Mouse (Mus musculus): ENCODE measurements around the gene Fam107b. TPM values are rescaled to one million over a fixed set of nuclear protein-coding genes. Genes with fewer than 3 reads are reported as not detected.
"Not testable (repeated sequence)": the region's sequence is repeated elsewhere in the genome, so short reads cannot be mapped to it uniquely, and the experiment has no call there.

Gene Fam107b
- polyA plus RNA-seq, 1 experiment from 2014 or later: 39.3 TPM

GRCm38 (mm10) chr2:3710521-3710920 is 140.2 kb downstream of the Fam107b start:
- Histone ChIP-seq H3K27me3 (ENCODE audit: low read depth, poor library complexity, severe bottlenecking) (0 out of 2 replicates have a peak, but pooled peaks cover 3% of the 10 kb centered on the region), H3K4me1 (peaks cover 20% of the 10 kb centered on the region), H3K9me3 (replicated peaks) (no peaks in the 10 kb centered on the region), H3K36me3 (no peaks in the 10 kb centered on the region), H3K27ac (replicated peaks) (no peak overlapping the region), H3K4me3 (no peak overlapping the region)
- no peak for DNase-seq (ENCODE audit: low spot score)
- 87% methylated on average over 3 of the region's 3 CpGs for WGBS

- Histone ChIP-seq H3K4me1 (peaks cover 40% of the 10 kb centered on the region), H3K36me3 (no peaks in the 10 kb centered on the region), H3K9me3 (replicated peaks) (no peaks in the 10 kb centered on the region), H3K4me3 (no peak overlapping the region), H3K27ac (replicated peaks) (no peak overlapping the region), H3K27me3 (ENCODE audit: low read depth, poor library complexity, severe bottlenecking) (0 out of 2 replicates have a peak, but pooled peaks cover 3% of the 10 kb centered on the region)
- DNase-seq (ENCODE audit: low spot score): no peak
- 84% methylated on average over 3 of the region's 3 CpGs for WGBS
Observed at GRCm38 (mm10) chr2:3712369-3713042, 142.2 kb downstream of the Fam107b start.

GRCm38 (mm10) chr2:3713212-3713681 is 143.0 kb downstream of the Fam107b start:
- peak overlapping the region; percentile 95 for H3K4me3 ChIP-seq
- no peaks in the 10 kb centered on the region for H3K9me3 ChIP-seq (replicated peaks)
- H3K36me3 ChIP-seq: no peaks in the 10 kb centered on the region
- H3K27me3 ChIP-seq (ENCODE audit: low read depth, poor library complexity, severe bottlenecking): 0 out of 2 replicates have a peak, but pooled peaks cover 3% of the 10 kb centered on the region
- peaks cover 44% of the 10 kb centered on the region for H3K4me1 ChIP-seq
- WGBS: 3% methylated on average over 30 of the region's 41 CpGs
- H3K27ac ChIP-seq (replicated peaks): peak overlapping the region; percentile 97
- DNase-seq (ENCODE audit: low spot score): peak; percentile 96

- under 1% methylated on average over 38 of the region's 38 CpGs for WGBS
- H3K4me3 ChIP-seq: peak overlapping the region; percentile 95
- no peaks in the 10 kb centered on the region for H3K36me3 ChIP-seq
- peak overlapping the region; percentile 97 for H3K27ac ChIP-seq (replicated peaks)
- H3K27me3 ChIP-seq (ENCODE audit: low read depth, poor library complexity, severe bottlenecking): 0 out of 2 replicates have a peak, but pooled peaks cover 3% of the 10 kb centered on the region
- no peaks in the 10 kb centered on the region for H3K9me3 ChIP-seq (replicated peaks)
- H3K4me1 ChIP-seq: peaks cover 44% of the 10 kb centered on the region
- peak; percentile 68 for DNase-seq (ENCODE audit: low spot score)
Observed at GRCm38 (mm10) chr2:3713682-3714361, 143.5 kb downstream of the Fam107b start.

GRCm38 (mm10) chr2:3714511-3714910 is 144.2 kb downstream of the Fam107b start:
- DNase-seq (ENCODE audit: low spot score): no peak
- Histone ChIP-seq H3K27me3 (ENCODE audit: low read depth, poor library complexity, severe bottlenecking) (0 out of 2 replicates have a peak, but pooled peaks cover 3% of the 10 kb centered on the region), H3K36me3 (no peaks in the 10 kb centered on the region), H3K4me1 (peaks cover 44% of the 10 kb centered on the region), H3K4me3 (peak overlapping the region; percentile 95), H3K9me3 (replicated peaks) (no peaks in the 10 kb centered on the region), H3K27ac (replicated peaks) (peak overlapping the region; percentile 97; the same call in 1 of the 2 replicates)
- 61% methylated on average over 1 of the region's 1 CpGs for WGBS

GRCm38 (mm10) chr2:3715424-3715823 is 145.1 kb downstream of the Fam107b start:
- Histone ChIP-seq H3K27ac (replicated peaks) (no peak overlapping the region), H3K9me3 (replicated peaks) (no peaks in the 10 kb centered on the region), H3K4me1 (peaks cover 44% of the 10 kb centered on the region), H3K36me3 (no peaks in the 10 kb centered on the region), H3K4me3 (no peak overlapping the region), H3K27me3 (ENCODE audit: low read depth, poor library complexity, severe bottlenecking) (0 out of 2 replicates have a peak, but pooled peaks cover 3% of the 10 kb centered on the region)
- DNase-seq (ENCODE audit: low spot score): no peak
- 83% methylated on average over 3 of the region's 3 CpGs for WGBS

- no peak for DNase-seq (ENCODE audit: low spot score)
- Histone ChIP-seq H3K36me3 (no peaks in the 10 kb centered on the region), H3K27me3 (ENCODE audit: low read depth, poor library complexity, severe bottlenecking) (no peaks in the 10 kb centered on the region), H3K4me1 (peaks cover 44% of the 10 kb centered on the region), H3K9me3 (replicated peaks) (no peaks in the 10 kb centered on the region), H3K27ac (replicated peaks) (no peak overlapping the region), H3K4me3 (no peak overlapping the region)
- WGBS: 74% methylated on average over 5 of the region's 5 CpGs
Observed at GRCm38 (mm10) chr2:3717268-3717667, 147.0 kb downstream of the Fam107b start.

GRCm38 (mm10) chr2:3717847-3718246 is 147.6 kb downstream of the Fam107b start:
- 87% methylated on average over 4 of the region's 4 CpGs for WGBS

GRCm38 (mm10) chr2:3719436-3720121 is 149.3 kb downstream of the Fam107b start:
- not testable (repeated sequence) for H3K9me3 ChIP-seq (replicated peaks)
- WGBS: 91% methylated on average over 5 of the region's 5 CpGs

More at GRCm38 (mm10) chr2:3717847-3718246, 147.6 kb downstream of the Fam107b start:
- H3K9me3 ChIP-seq (replicated peaks): no peaks in the 10 kb centered on the region
- no peaks in the 10 kb centered on the region for H3K27me3 ChIP-seq (ENCODE audit: low read depth, poor library complexity, severe bottlenecking)
- H3K4me1 ChIP-seq: peaks cover 43% of the 10 kb centered on the region
- H3K4me3 ChIP-seq: no peak overlapping the region
- DNase-seq (ENCODE audit: low spot score): no peak
- H3K36me3 ChIP-seq: no peaks in the 10 kb centered on the region
- H3K27ac ChIP-seq (replicated peaks): no peak overlapping the region

GRCm38 (mm10) chr2:3721107-3721506 is 150.8 kb downstream of the Fam107b start:
- 93% methylated on average over 5 of the region's 5 CpGs for WGBS
- Histone ChIP-seq H3K27me3 (ENCODE audit: low read depth, poor library complexity, severe bottlenecking) (no peaks in the 10 kb centered on the region), H3K4me3 (no peak overlapping the region), H3K36me3 (no peaks in the 10 kb centered on the region), H3K27ac (replicated peaks) (no peak overlapping the region), H3K4me1 (peaks cover 27% of the 10 kb centered on the region), H3K9me3 (replicated peaks) (no peaks in the 10 kb centered on the region)
- no peak for DNase-seq (ENCODE audit: low spot score)

More at GRCm38 (mm10) chr2:3719436-3720121, 149.3 kb downstream of the Fam107b start:
- H3K4me3 ChIP-seq; H3K27ac ChIP-seq (replicated peaks); H3K36me3 ChIP-seq; H3K27me3 ChIP-seq (ENCODE audit: low read depth, poor library complexity, severe bottlenecking); DNase-seq (ENCODE audit: low spot score): not testable (repeated sequence)
- H3K4me1 ChIP-seq: peaks cover 41% of the 10 kb centered on the region

- 95% methylated on average over 6 of the region's 6 CpGs for WGBS
- no peaks in the 10 kb centered on the region for H3K9me3 ChIP-seq (replicated peaks)
- peaks cover 18% of the 10 kb centered on the region for H3K4me1 ChIP-seq
- no peaks in the 10 kb centered on the region for H3K27me3 ChIP-seq (ENCODE audit: low read depth, poor library complexity, severe bottlenecking)
- no peak for DNase-seq (ENCODE audit: low spot score)
- no peak overlapping the region for H3K27ac ChIP-seq (replicated peaks)
- H3K36me3 ChIP-seq: no peaks in the 10 kb centered on the region
- no peak overlapping the region for H3K4me3 ChIP-seq
Observed at GRCm38 (mm10) chr2:3721974-3722373, 151.7 kb downstream of the Fam107b start.

- 0 out of 2 replicates have a peak, but pooled peaks cover 2% of the 10 kb centered on the region for H3K36me3 ChIP-seq
- H3K4me3 ChIP-seq: no peak overlapping the region
- H3K27ac ChIP-seq (replicated peaks): no peak overlapping the region
- H3K4me1 ChIP-seq: peaks cover 9% of the 10 kb centered on the region
- no peak for DNase-seq (ENCODE audit: low spot score)
- H3K27me3 ChIP-seq (ENCODE audit: low read depth, poor library complexity, severe bottlenecking): no peaks in the 10 kb centered on the region
- no peaks in the 10 kb centered on the region for H3K9me3 ChIP-seq (replicated peaks)
- 89% methylated on average over 8 of the region's 8 CpGs for WGBS
Observed at GRCm38 (mm10) chr2:3723391-3724106, 153.3 kb downstream of the Fam107b start.
